Mouse (Mus musculus): ENCODE results near the gene Slc39a3.
"Not testable (repeated sequence)": the region's sequence is repeated elsewhere in the genome, so short reads cannot be mapped to it uniquely, and the experiment has no call there.

Gene Slc39a3

GRCm38 (mm10) chr10:81007240-81007639 lies 30.0 kb downstream of the Slc39a3 start:
- DNase-seq (ENCODE audit: low spot score in 2 of 2), result no peak

GRCm38 (mm10) chr10:81006005-81006677 lies 31.1 kb downstream of the Slc39a3 start:
- no peak for DNase-seq (ENCODE audit: low spot score in 2 of 2)

- DNase-seq (ENCODE audit: low spot score in 2 of 2), result peak in 1 of 2 experiments; percentile 72
These were observed 36.1 kb downstream of the Slc39a3 start for GRCm38 (mm10) chr10:81001161-81001560.

- DNase-seq (ENCODE audit: low spot score in 2 of 2), result no peak
These were observed 36.8 kb downstream of the Slc39a3 start for GRCm38 (mm10) chr10:81000197-81001062.

- peak; percentile 86 to 88 for DNase-seq (ENCODE audit: low spot score in 2 of 2)
These were observed 37.6 kb downstream of the Slc39a3 start for GRCm38 (mm10) chr10:80999362-81000196.

GRCm38 (mm10) chr10:80998778-80999177 lies 38.4 kb downstream of the Slc39a3 start:
- no peak for DNase-seq (ENCODE audit: low spot score in 2 of 2)

- DNase-seq (ENCODE audit: low spot score in 2 of 2), result no peak
These were observed 39.2 kb downstream of the Slc39a3 start for GRCm38 (mm10) chr10:80998021-80998420.

- no peak for DNase-seq (ENCODE audit: low spot score in 2 of 2)
These were observed 39.9 kb downstream of the Slc39a3 start for GRCm38 (mm10) chr10:80997332-80997731.

GRCm38 (mm10) chr10:80996501-80996900 lies 40.7 kb downstream of the Slc39a3 start:
- DNase-seq (ENCODE audit: low spot score in 2 of 2), result no peak

- peak; percentile 70 to 82 for DNase-seq (ENCODE audit: low spot score in 2 of 2)
These were observed 42.1 kb downstream of the Slc39a3 start for GRCm38 (mm10) chr10:80995091-80995632.

- DNase-seq (ENCODE audit: low spot score in 2 of 2), result no peak
These were observed 42.6 kb downstream of the Slc39a3 start for GRCm38 (mm10) chr10:80994621-80995020.

GRCm38 (mm10) chr10:80993276-80993675 lies 44.0 kb downstream of the Slc39a3 start:
- DNase-seq (ENCODE audit: low spot score in 2 of 2), result no peak

GRCm38 (mm10) chr10:80991945-80992344 lies 45.3 kb downstream of the Slc39a3 start:
- no peak for DNase-seq (ENCODE audit: low spot score in 2 of 2)

GRCm38 (mm10) chr10:80991007-80991406 lies 46.2 kb downstream of the Slc39a3 start:
- DNase-seq (ENCODE audit: low spot score in 2 of 2), result no peak

GRCm38 (mm10) chr10:80990406-80990805 lies 46.8 kb downstream of the Slc39a3 start:
- DNase-seq (ENCODE audit: low spot score in 2 of 2), result no peak

- not testable (repeated sequence) for DNase-seq (ENCODE audit: low spot score in 2 of 2)
These were observed 47.4 kb downstream of the Slc39a3 start for GRCm38 (mm10) chr10:80989854-80990253.

- DNase-seq (ENCODE audit: low spot score in 2 of 2), result no peak
These were observed 47.8 kb downstream of the Slc39a3 start for GRCm38 (mm10) chr10:80989446-80989845.

- DNase-seq (ENCODE audit: low spot score in 2 of 2), result peak in 1 of 2 experiments; percentile 59
These were observed 49.4 kb downstream of the Slc39a3 start for GRCm38 (mm10) chr10:80987709-80988441.

- no peak for DNase-seq (ENCODE audit: low spot score in 2 of 2)
These were observed 50.5 kb downstream of the Slc39a3 start for GRCm38 (mm10) chr10:80986754-80987153.

- DNase-seq (ENCODE audit: low spot score in 2 of 2), result no peak
These were observed 51.1 kb downstream of the Slc39a3 start for GRCm38 (mm10) chr10:80985970-80986701.

Measured in frontal cortex, postnatal 14 days (tissue).